Mouse (Mus musculus) R1 (cell line): ENCODE data around the gene Agl.
A peak's percentile ranks its signal among the peaks of the same experiment; 100 is the strongest.
"Not testable (repeated sequence)": the region's sequence is repeated elsewhere in the genome, so short reads cannot be mapped to it uniquely, and the experiment has no call there.

Experiments
- DNase-seq: peaks from one replicate; pipeline ENCODE4 v3.0.0-alpha.2; 2018; ENCODE audit warnings: low read depth, low spot score

Agl gene

GRCm38 (mm10) chr3:116748391-116749170 is 59.4 kb downstream of the Agl start:
- peak; percentile 87 for DNase-seq

DNA sequence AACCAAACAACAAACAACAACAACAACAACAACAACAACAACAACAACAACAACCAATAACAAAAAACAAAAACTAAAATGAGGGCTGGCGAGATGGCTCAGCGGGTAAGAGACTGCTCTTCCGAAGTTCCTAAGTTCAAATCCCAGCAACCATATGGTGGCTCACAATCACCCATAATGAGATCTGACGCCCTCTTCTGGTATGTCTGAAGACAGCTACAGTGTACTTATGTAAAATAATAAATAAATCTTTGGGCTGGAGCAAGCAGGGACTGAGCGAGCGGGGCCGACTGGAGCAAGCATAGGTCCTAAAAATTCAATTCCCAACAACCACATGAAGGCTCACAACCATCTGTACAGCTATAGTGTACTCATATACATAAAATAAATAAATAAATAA is 60.3 kb downstream of the Agl start:
- DNase-seq, result not testable (repeated sequence)

DNA sequence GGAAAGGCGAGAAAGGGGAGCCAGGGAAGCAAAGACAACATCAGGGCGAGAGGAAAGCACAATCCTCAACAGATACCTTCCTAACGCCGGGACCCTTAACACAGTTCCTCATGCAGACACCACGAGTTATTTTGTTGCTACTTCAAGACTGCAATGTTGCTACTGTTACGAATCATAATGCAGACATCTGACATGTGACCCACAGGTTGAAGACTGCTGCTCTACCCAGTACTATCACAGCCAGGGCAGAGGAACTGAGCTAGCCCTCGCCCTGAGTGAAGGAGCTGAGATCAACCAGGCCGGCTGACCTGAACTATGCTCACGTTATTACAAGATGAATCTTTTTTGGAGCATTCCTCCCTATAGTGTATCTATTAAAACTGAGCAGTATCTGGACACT is 67.0 kb downstream of the Agl start:
- no peak for DNase-seq

DNA sequence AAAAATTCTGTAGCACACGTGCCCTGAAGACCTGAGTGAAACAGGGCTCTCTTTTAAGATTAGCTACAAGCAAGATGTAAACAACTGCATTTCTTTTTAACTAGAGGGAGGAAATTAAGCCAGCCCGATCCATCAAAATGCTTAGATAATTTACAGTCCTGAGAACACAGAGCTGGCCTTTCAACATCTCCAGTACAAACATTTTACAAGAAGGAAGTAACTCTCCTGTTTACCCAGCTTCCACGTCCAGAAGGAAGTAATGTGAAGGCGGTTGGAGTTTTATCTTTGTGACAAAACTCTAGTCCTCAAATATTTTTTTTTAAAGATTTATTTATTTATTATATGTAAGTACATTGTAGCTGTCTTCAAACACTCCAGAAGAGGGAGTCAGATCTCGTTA is 67.9 kb downstream of the Agl start:
- DNase-seq, result no peak

DNA sequence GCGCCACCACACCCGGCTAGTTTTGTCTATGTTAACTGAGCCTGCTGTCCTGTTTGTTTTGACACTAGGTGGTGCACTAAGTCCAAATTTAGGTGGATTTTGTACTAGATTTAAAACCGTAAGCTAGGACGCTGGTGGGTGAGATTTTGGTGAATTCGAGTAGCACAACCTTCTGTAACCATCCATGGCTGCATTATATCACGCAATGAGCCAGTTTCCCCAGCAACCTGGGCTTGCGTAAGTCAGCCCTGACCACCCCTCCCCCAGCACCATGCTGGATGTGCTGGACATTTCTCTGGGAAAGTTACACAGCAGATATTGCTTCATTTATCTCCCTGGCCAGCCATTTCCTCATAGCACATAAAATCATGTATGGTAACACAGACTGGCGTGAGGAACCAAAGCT is 70.6 kb downstream of the Agl start:
- DNase-seq, result peak; percentile 51

GRCm38 (mm10) chr3:116729483-116730174 is 78.3 kb downstream of the Agl start:
- DNase-seq, result no peak

- no peak for DNase-seq
Measured at GRCm38 (mm10) chr3:116726807-116727206, 81.2 kb downstream of the Agl start.

DNA sequence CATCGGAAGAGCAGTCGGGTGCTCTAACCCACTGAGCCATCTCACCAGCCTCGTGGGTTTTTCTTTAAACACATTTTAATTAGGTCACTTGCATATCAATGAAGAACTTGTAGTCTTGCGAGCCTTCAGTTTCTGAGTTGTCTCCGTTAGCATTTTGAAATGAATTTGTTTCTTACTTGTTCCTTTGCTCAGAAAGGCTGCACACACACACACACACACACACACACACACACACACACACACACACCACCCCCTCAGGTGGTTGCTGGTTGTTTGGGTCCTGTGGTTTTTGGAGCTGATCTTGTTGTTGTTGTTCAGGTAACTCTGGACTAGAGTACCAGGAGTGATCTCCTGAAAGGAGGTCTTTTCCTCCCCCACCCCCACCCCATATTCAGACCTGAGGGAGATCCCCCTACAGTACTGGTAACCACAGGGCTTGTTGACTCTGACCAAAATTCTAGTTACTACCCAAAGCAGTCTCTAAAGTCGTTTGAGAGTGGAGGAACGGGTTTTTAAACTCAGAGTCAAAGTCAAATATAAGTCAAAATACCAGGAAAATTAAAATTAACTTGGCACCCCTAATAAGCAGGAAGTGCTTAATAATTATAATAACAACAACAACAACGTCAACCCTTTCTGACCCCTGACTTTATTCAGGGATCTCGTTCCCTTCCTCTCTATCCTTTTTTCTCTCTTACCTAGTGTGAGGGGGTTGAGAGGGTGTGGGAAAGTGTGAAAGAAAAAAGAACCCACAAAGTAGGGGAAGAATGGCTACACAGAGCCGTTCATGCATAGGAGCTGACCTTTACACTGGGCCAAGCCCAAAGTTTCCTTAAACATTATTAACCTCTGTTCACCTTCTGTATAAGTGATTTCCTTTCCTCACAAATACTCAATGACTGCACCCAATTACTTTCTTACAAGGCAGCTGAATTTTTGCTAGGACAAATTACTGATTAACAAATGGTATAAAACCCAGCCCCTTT is 84.2 kb downstream of the Agl start:
- peak; percentile 59 for DNase-seq

GRCm38 (mm10) chr3:116722980-116723379 is 85.0 kb downstream of the Agl start:
- peak; percentile 91 for DNase-seq

DNA sequence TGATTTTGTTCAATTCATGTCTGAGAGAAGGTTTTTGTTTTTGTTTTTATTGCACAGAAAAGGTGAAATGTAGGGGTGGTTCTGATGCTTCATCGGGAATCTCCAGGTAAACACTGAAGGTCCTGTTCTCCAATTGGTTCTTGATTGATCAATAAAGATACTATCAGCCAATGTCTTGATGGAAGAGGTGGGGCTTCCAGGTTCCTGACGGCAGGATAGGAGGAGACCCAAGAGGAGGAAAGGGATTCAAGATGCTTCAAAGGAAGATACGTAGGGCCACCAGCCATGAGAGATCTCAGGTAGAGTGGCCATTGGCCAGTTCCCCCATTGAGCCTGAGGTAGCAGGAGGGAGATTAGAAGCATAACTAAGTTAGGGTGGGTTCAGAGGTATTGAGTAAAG is 89.0 kb downstream of the Agl start:
- DNase-seq, result peak; percentile 88

DNA sequence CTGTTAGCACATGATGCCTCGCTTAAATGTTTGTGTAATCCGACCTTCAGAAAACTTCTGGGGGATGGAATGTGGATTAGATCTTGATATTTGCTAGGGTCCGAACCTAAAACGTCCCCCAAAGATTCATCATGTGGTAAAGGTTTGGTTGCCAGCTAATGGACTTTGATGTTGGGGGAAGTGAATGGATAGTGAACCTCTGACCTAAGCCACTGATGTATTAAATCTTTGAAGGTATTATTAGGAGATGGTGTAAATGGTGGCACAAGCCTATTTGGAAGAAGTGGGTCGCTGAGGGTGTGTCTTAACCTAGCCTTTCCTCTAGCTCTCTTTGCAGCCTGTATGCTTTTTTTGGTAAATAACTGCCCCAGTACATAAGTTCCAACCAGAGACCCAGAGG is 94.9 kb downstream of the Agl start:
- no peak for DNase-seq

DNA sequence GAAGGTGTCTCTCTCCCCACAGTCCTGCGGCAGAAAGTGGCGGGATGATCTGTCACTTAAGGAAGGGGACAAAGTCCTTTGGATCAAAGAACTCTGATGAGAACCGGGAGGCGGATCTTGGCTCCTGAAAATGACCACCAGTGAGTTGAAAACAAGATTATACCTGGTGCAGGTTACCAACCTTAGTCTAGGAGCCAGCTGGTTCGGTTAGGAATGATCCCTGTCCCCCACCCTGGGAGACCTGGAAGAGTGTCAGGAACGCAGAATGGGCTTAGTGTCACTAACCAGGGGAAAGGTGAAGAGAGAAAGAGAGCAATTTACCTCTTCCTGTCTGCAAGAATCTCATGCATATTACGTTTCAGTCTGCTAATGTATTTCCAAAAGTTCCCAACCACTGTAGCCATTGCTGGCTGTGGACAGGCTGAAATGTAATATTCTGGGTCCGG is 95.5 kb downstream of the Agl start, which contains the start of gene Slc35a3:
Slc35a3 (minus strand) TSS at position 396 of the 446 bp plus-strand sequence.
- no peak for DNase-seq

DNA sequence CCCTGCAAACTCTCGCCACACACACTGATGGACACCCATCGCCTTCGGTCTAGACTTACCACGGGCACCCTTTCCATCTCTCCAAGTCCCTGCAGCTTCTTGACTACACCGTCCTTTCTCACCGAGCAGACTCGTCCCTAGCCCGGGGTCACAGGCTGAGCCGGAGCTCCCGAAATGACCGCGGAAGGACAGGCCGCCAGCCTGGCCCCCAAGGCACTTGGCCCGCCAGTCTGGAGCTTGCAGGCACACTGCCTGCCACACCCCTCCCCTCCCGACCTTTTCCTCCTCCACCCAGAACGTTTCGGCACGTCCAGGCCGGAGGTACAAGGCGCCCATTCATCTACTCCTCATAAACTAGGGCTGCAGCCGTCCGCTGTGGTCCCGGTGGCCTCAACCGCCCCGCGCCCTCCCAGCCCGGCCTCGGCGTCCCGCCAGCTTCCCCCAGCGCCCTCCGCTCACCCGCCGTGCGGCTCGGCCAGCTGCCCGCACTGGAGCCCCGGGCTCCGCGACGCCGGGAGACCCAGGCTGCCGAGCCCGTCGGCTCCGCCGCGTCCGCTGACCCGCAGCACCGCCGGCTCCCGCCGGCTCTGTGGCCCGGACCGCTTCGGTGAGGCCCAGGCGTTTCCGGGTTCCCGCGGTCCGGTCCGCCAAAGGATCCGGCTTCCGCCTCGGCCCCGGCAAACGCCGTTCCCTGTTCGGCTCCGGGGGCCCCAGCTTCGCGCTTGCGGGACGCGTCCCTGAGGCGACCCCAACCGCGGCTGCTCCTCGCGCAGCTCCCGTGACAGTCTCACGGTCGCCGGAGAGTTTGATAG is 96.1 kb downstream of the Agl start:
- DNase-seq, result peak; percentile 76

GRCm38 (mm10) chr3:116710941-116711340 is 97.0 kb downstream of the Agl start:
- no peak for DNase-seq

DNA sequence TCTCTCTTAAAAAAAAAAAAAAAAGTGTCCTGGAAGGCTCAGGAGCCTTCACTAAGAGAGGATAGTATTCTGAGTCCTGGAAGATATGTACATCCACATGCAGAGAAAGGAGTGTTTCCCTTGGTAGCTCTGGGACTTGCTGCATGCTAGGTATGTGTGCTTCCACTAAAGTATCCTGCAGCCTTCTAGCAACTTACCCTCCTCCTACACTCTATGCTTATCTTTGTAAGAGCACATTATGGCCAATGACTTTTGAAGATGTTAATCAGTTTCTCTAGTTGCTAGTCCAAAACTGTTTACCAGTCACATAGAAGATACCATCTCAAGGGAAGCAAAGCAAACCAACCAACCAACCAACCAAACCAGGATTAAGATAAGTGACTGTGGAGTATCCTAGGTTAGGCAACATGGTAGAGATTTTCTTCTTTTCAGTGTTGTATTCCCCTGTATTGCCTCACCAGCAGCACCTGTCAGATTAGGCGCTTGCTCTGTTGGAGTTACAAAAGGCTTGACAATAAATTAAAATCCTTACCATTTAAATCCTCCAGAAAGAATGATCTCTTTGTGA is 102.2 kb downstream of the Agl start:
- DNase-seq, result no peak

DNA sequence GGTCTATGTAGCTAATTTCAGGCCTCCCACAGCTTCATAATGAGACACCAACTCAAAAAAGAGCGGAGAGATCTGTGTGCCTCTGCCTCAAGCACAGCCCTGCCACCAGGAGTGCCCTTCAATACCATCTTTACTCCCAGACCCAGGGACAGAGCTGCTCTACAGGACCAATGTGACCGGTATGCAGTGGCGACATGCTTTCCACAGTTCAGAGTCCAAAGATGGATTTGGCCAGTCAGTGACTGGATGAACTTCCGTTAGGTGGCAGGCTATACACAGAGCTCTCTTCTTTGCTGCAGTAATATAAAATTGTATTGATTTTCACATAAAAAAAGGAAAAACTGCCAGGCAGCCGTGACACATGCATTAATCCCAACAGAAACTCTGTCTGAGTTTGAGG is 104.1 kb downstream of the Agl start:
- DNase-seq, result no peak

GRCm38 (mm10) chr3:116702647-116703272 is 105.2 kb downstream of the Agl start:
- no peak for DNase-seq

- DNase-seq, result peak; percentile 59
Measured at GRCm38 (mm10) chr3:116701601-116702000, 106.4 kb downstream of the Agl start.

- DNase-seq, result no peak
Measured at GRCm38 (mm10) chr3:116698786-116699185, 109.2 kb downstream of the Agl start.

GRCm38 (mm10) chr3:116695666-116695985 is 112.3 kb downstream of the Agl start:
- DNase-seq, result no peak
